Mouse (Mus musculus) small intestine, adult 2 months (tissue): ENCODE measurements at regions not wholly inside any gene's neighbourhood (a gene's known extent, or its start where the extent isn't known, plus 50 kb on each side); places are given as distances from the start of the nearest gene placed in this dataset.

Source experiments
- CTCF ChIP-seq: fragments of 200-500 bp; IDR thresholded peaks from 2 replicates; pipeline ENCODE4 v1.5.1; 2012; ENCODE audit warnings: low read depth, mild to moderate bottlenecking, control low read depth, inconsistent platforms, low read length, moderate library complexity, mixed read lengths; ENCODE audit not compliant: insufficient replicate concordance, insufficient read length; ENCODE audit errors: extremely low read depth
- POLR2A ChIP-seq: fragments of 200-500 bp; IDR thresholded peaks from 2 replicates; pipeline ENCODE4 v1.6.1; 2012; ENCODE audit warnings: low read depth, mild to moderate bottlenecking, control low read depth, inconsistent platforms, low read length, moderate library complexity

DNA sequence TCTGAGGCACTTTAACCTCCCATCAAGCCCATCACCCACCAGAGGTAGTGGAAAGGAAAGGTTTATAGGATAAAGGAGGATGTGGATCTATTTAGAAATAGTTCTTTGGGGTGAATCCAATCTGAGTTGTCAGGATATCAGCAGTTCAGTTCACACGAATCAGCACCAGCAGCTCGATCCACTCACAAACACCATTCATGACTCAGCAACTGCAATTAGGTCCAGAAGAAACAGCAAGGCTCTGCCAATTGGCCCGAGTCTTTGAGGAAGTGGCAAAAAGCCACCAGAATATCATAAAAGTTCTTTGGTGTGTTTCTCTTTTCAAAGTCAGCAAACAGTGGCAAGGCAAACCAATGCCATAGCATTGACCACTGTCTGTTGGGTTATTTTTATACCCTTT lies 122.4 kb downstream of the Chst1 start:
- TF ChIP-seq CTCF: no peak
- no peak for TF ChIP-seq POLR2A
